Mouse (Mus musculus) lung, adult 2 months (tissue): ENCODE data around the gene Rabif. TPM values are rescaled to one million over a fixed set of nuclear protein-coding genes. Genes with fewer than 3 reads are reported as not detected.
A peak's percentile ranks its signal among the peaks of the same experiment; 100 is the strongest.
"Not testable (repeated sequence)": the region's sequence is repeated elsewhere in the genome, so short reads cannot be mapped to it uniquely, and the experiment has no call there.

ENCODE experiments used
- DNase-seq: peaks from one replicate; pipeline ENCODE4 v3.0.0; 2022
- H3K4me1 ChIP-seq: fragments of 200-500 bp; 2 replicates; pipeline ENCODE4 v1.6.1; 2011; ENCODE audit warnings: low read length; ENCODE audit not compliant: control insufficient read depth, insufficient read depth
- H3K4me3 ChIP-seq: fragments of 200-500 bp; replicated peaks from 2 replicates; pipeline ENCODE3; 2011; ENCODE audit warnings: low read depth, mild to moderate bottlenecking, control low read depth, low read length; ENCODE audit errors: extremely low read depth
- CTCF ChIP-seq: fragments of 200-500 bp; IDR thresholded peaks from 2 replicates; pipeline ENCODE4 v1.5.1; 2011; ENCODE audit warnings: mild to moderate bottlenecking, low read length, control low read depth; ENCODE audit not compliant: insufficient read depth
- POLR2A ChIP-seq: fragments of 200-500 bp; IDR thresholded peaks from 2 replicates; pipeline ENCODE4 v1.6.1; 2011; ENCODE audit warnings: low read depth, mild to moderate bottlenecking, control low read depth, low read length, borderline replicate concordance; ENCODE audit errors: extremely low read depth
- WGBS: fragments of 180-500 bp; shearing (Covaris S2); methylation state at CpG from one replicate; pipeline ENCODE4 v1.1.7; 2018; 5-methylcytosine and 5-hydroxymethylcytosine counted together
- polyA plus RNA-seq: library from polyadenylated mRNA; depleted of rRNA; stranded (reverse); fragments of >200 nt; gene quantifications from 2 replicates; pipeline ENCODE4 v1.2.3, GENCODE M21; 2012; rRNA removed

The Rabif gene
- polyA plus RNA-seq, result 11.2 and 15.5 TPM in 2 replicates

DNA sequence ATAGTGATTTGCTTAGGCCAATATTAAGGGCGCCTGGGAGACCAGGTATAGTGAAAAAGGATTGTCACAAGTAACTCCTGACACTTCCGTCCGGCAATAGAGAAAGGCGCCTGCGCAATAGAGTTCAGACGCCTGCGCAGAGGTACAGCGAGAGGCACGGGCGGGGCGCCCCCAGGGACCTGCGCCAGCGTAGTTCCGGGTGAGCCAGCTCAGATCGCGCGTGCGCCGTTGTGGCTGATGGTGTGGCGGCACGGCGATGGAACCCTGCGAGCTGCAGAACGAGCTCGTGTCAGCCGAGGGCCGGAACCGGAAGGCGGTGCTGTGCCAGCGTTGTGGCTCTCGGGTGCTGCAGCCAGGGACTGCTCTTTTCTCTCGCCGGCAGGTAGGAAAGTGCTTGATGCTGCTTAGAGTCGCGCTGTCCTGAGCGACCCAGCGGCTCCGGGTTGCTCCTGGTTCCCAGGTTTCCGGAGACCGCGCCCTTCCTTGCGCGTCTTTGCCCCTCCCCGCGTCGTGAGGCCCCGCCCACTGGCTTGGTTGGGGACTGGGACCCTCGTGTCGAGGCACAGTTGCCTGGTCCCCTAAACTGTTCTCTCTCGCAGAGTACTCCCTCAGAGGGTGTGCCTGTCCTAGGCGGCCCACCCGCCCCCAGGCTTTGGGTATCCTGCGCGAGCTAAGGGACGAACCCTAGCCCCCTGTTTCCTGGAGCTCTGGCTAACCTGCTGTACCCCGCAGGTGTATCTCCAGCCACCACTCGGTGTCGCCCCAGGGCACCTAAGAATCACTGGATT lies at the start of gene Rabif:
TSS of gene Rabif (plus strand) at position 221 of the 788 bp plus-strand sequence.
- H3K4me1 ChIP-seq, result peaks cover 5% of the 10 kb centered on the region
- peak; percentile 92 for TF ChIP-seq POLR2A
- TF ChIP-seq CTCF, result peak; percentile 43
- peak; percentile 97 for DNase-seq
- H3K4me3 ChIP-seq, result peak within 1 kb of the TSS; percentile 73
- under 1% methylated on average over 58 of the region's 58 CpGs for WGBS

DNA sequence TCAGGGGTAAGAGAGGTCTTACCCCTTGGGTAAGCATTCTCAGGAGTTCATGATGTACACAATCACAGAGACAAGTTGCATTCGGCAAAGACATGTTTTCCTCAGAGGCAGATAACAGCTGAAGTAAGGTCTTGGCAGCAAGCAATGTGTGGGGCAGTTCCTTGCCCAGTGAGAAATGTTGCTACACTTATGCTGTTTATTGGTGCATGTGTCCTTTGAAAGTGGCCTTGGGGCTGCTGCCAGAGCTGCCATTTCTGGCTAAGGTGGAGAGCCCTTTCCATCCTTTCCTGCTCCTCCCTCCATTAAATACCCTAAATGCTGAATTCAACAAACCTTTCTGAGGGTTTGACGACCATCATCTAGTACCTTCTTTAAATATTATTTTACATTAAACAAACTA lies 49.0 kb upstream of the Rabif start:
- no peak for DNase-seq
- no peak for TF ChIP-seq POLR2A
- no peak for TF ChIP-seq CTCF
- 72% methylated on average over 2 of the region's 2 CpGs for WGBS
- no peaks in the 10 kb centered on the region for H3K4me1 ChIP-seq
- H3K4me3 ChIP-seq, result no peak overlapping the region

DNA sequence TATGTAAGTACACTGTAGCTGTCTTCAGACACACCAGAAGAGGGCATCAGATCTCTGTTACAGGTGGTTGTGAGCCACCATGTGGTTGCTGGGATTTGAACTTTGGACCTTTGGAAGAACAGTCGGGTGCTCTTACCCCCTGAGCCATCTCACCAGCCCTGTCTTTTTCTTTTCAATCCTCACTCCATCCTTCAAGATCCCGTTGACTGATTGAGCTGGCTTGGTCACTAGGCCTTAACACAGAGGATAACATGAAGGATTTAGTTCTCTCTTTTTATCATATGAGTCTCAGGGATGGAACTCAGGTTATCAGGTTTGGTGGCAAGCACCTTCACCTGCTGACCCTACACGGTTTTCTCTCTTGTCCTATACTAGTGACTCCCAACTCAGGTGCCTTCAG lies 45.9 kb upstream of the Rabif start:
- not testable (repeated sequence) for H3K4me3 ChIP-seq, H3K4me1 ChIP-seq, DNase-seq
- WGBS, result 58% methylated on average over 3 of the region's 3 CpGs

DNA sequence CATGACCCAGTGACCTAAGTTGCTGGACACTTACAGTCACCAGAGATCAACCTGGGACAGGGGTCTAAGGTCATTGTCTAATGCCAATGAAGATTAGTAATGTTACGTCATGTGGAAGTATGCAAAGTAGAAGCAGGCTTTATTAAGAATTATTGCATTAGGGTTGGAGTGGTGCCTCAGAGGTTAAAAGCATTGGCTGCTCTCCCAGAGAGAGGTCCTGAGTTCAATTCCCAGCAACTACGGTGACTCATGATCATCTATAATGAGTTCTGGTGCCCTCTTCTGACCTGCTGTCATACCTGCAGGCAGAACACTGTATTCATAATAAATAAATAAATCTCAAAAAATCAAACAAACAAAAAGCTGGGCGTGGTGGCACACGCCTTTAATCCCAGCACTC lies 44.2 kb upstream of the Rabif start:
- WGBS, result 78% methylated on average over 4 of the region's 4 CpGs
- Histone ChIP-seq H3K4me1 (peaks cover 4% of the 10 kb centered on the region; the same call in 1 of the 2 replicates), H3K4me3 (no peak overlapping the region)
- TF ChIP-seq POLR2A (no peak), CTCF (no peak)
- DNase-seq, result no peak

DNA sequence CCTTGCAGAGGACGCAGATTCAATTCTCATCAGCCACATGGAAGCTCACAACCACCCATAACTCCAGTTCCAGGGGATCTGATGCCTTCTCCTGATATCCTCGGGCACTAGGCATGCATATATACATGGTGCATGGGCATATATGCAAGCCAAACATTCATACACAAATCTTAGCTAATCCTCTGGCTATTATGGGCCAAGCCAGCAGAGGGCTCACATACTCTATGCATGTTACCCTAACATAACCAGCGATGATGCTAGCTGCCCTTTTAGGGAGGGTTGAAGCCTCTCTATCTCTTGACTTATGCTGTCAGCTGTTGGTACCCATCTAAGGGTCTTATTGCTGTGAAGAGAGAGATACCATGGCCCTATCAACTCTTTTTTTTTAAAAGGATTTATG lies 43.5 kb upstream of the Rabif start:
- Histone ChIP-seq H3K4me3 (no peak overlapping the region), H3K4me1 (peaks cover 7% of the 10 kb centered on the region)
- TF ChIP-seq CTCF (0 out of 2 replicates have a peak, but pooled peaks have one; percentile 25), POLR2A (no peak)
- DNase-seq, result peak; percentile 37
- whole genome bisulfite sequencing, result 29% methylated on average over 3 of the region's 3 CpGs

DNA sequence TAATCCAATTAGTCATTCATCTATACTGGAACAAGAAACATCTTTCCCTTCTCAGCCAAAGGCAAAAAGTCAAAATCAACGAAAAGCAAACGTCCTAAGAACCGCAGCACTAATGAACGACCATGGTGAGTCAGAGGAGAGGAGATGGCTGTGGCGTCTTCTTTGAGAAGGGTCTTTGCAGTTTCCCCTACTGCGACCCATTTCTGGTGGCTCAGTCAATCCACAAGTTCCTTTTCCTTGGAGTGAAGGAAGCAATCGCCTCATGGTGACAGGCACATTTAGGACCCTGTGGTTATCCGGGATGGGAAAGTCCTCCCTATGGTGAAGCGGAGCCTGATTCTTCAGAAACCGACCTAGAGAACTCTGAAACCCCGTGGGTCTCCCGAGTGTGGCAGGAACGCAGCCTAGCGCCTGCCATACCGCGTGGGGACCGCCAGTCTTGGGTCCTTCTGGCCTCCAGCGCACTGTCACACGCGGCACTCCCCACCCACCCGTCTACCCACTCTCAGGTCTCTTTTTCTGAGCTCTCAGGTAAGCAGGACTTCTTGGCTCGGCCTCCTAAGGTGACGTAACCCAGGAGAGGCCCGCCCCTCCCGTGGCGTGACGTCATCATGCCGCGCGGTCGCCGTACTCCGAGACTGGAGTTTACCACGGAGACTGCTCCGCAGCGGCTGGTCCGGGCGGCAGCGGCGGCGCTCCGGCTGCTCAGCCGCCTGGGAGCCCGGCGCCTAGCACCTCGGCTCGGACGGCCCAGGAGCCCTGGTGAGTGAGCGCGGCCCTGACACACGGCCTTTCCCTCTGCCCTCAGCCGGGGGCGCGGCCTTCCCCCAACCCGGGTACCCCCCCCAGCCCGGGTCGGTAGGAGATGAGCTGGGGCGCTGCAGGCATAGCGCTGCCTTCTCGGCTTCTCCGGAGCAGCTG lies 39.3 kb upstream of the Rabif start, which contains the start of gene Klhl12:
TSS of gene Klhl12 (plus strand) at position 628 of the 921 bp plus-strand sequence.
- TF ChIP-seq POLR2A (peak; percentile 58; the same call in 1 of the 2 replicates), CTCF (0 out of 2 replicates have a peak, but pooled peaks have one; percentile 2)
- WGBS, result under 1% methylated on average over 61 of the region's 61 CpGs
- H3K4me1 ChIP-seq, result peaks cover 9% of the 10 kb centered on the region
- peak; percentile 98 for DNase-seq
- H3K4me3 ChIP-seq, result peak within 1 kb of the TSS; percentile 95

DNA sequence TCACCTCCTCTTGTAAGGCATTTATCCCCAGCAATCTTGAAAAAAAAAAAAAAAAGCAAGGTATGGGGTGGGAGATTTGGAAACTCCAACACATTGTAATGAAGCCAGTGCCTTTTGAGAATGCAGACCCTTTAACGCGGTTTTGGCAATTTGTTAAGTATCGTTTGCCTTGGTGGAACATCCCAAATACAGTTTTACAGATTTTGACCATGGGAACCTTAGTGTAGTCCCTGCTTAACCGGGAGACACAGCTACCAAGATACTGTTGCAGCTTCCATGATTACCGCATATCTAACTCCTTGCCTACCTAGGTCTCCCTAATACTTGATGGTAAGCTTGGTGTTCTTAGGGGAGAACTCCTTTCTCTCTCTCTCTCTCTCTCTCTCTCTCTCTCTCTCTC lies 38.4 kb upstream of the Rabif start:
- Histone ChIP-seq H3K4me3 (peak overlapping the region; percentile 95), H3K4me1 (peaks cover 9% of the 10 kb centered on the region)
- no peak for DNase-seq
- 20% methylated on average over 5 of the region's 5 CpGs for WGBS
- no peak for TF ChIP-seq CTCF
- TF ChIP-seq POLR2A, result no peak

DNA sequence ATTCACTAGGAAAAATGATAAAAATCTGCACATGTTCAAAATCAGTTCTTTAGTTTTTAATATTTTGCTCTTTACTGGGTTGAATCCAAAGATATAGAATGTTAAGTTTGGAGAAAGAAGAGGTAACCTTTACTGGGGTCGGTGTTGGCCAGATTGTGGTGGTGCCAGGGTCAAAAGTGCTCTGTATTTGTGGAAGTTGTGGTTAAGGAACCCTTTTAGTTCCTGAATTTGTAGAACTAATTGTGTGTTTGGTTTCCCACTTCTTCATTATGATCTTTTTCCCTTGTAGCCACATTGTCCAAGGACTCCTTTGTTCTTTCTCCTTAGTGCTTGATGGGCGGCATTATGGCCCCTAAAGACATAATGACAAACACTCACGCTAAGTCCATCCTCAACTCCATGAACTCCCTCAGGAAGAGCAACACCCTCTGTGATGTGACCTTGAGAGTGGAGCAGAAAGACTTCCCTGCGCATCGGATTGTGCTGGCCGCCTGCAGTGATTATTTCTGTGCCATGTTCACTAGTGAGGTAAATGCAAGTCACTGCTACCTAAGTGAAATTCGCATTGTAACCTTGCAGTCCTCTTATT lies 36.2 kb upstream of the Rabif start:
- DNase-seq, result no peak
- no peak overlapping the region for H3K4me3 ChIP-seq
- peaks cover 9% of the 10 kb centered on the region for H3K4me1 ChIP-seq
- 89% methylated on average over 7 of the region's 7 CpGs for WGBS
- TF ChIP-seq CTCF, result no peak
- TF ChIP-seq POLR2A, result no peak
